Mouse (Mus musculus): ENCODE data around the gene Ccdc63.

GRCm38 (mm10) chr5:122114176-122114575 lies 26.4 kb downstream of the Ccdc63 start:
- TF ChIP-seq CTCF (IDR thresholded peaks at IDR 0.05; ENCODE audit: borderline replicate concordance, control insufficient read depth, extremely low read depth, insufficient read depth, low read length, poor library complexity) (peak; percentile 90; the same call in 1 of the 2 replicates), POLR2A (IDR thresholded peaks at IDR 0.05; ENCODE audit: control insufficient read depth, extremely low read depth, insufficient read depth, low read length, poor library complexity) (no peak)

All from thymus, adult 2 months (tissue).